In the genomic region with DNA sequence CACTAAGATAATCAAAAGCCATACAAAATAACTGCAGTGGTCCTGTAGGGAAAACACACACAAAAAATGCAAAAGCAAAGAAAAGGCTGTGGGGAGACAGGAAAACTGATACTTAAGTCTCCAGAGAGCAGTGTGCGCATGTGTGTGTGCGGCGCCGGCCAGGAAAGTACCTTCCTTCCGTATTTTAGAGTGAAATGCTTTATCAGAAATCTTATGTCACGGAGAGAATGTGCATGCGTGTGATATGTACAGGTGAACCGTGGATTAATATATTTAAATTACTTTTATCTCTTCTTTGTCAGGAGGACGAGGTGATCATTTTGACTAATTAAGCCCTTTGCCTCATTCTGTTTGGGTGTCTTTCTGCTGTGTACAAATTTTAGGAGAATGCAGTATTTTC, we compare ENCODE assay signal across 19 mouse cellular contexts.
A peak's percentile ranks its signal among the peaks of the same experiment; 100 is the strongest.
DNase-seq lines count a peak whose midpoint lies in the region; ATAC-seq and TF ChIP-seq lines count a peak whose summit lies in the region.
"Had no signal": no experiment of that assay in that cellular context is flagged by ENCODE, and none has a peak within 500 bp of the region (broad histone marks: within the 10 kb centered on the region; RNA-seq: fewer than 3 reads in every experiment).

No protein-coding gene starts in this region.

- no peaks in the 10 kb centered on the region for H3K9me3 ChIP-seq in embryonic facial prominence, embryonic 13.5 days
- H3K9me3 ChIP-seq in embryonic facial prominence, embryonic 10.5 days = no peaks in the 10 kb centered on the region
- H3K9me3 ChIP-seq in kidney, embryonic 16.5 days (ENCODE audit: low read length) = no peaks in the 10 kb centered on the region
- H3K9me3 ChIP-seq: forebrain, embryonic 12.5 days; heart, embryonic 12.5 days had no signal

- H3K36me3 ChIP-seq in embryonic facial prominence, embryonic 13.5 days = no peaks in the 10 kb centered on the region
- H3K36me3 ChIP-seq in embryonic facial prominence, embryonic 10.5 days (replicated peaks) = no peaks in the 10 kb centered on the region
- H3K36me3 ChIP-seq in kidney, embryonic 16.5 days (ENCODE audit: insufficient read depth, low read length) = peaks cover 6% of the 10 kb centered on the region; the same call in 1 of the 2 replicates
- H3K36me3 ChIP-seq: forebrain, embryonic 12.5 days; heart, embryonic 12.5 days had no signal

- WGBS in embryonic facial prominence, embryonic 13.5 days = 88% methylated on average over 9 of the region's 9 CpGs
- WGBS in embryonic facial prominence, embryonic 10.5 days = 91% methylated on average over 9 of the region's 9 CpGs
- 87% methylated on average over 9 of the region's 9 CpGs for whole genome bisulfite sequencing in lung, adult 2 months
- 90% methylated on average over 9 of the region's 9 CpGs for WGBS in kidney, embryonic 16.5 days

- TF ChIP-seq POLR2A in lung, adult 2 months (IDR thresholded peaks at IDR 0.05; ENCODE audit: borderline replicate concordance, extremely low read depth, low read depth, low read length) = no peak

- 0 out of 2 replicates have a peak overlapping the region, but pooled peaks have one; percentile 44 for H3K27ac ChIP-seq in embryonic facial prominence, embryonic 13.5 days
- H3K27ac ChIP-seq in embryonic facial prominence, embryonic 10.5 days (replicated peaks) = no peak overlapping the region
- H3K27ac ChIP-seq in kidney, embryonic 16.5 days (ENCODE audit: low read length) = no peak overlapping the region
- H3K27ac ChIP-seq: forebrain, embryonic 12.5 days; hindbrain, postnatal 0 days had no signal

- H3K4me2 ChIP-seq in embryonic facial prominence, embryonic 13.5 days = no peak overlapping the region
- no peak overlapping the region for H3K4me2 ChIP-seq in kidney, embryonic 16.5 days (replicated peaks; ENCODE audit: low read depth, low read length)
- H3K4me2 ChIP-seq: forebrain, embryonic 12.5 days; heart, embryonic 12.5 days had no signal

- no peak overlapping the region for H3K4me3 ChIP-seq in embryonic facial prominence, embryonic 13.5 days
- no peak overlapping the region for H3K4me3 ChIP-seq in embryonic facial prominence, embryonic 10.5 days
- H3K4me3 ChIP-seq in lung, adult 2 months (replicated peaks; ENCODE audit: extremely low read depth, low read depth, low read length) = no peak overlapping the region
- no peak overlapping the region for H3K4me3 ChIP-seq in kidney, embryonic 16.5 days (ENCODE audit: low read length)
- H3K4me3 ChIP-seq: forebrain, embryonic 12.5 days; heart, embryonic 12.5 days had no signal

- no peak for TF ChIP-seq CTCF in lung, adult 2 months (IDR thresholded peaks at IDR 0.05; ENCODE audit: insufficient read depth, low read length)

- ATAC-seq in embryonic facial prominence, embryonic 13.5 days (ENCODE audit: insufficient number of reproducible peaks, insufficient read depth, low FRiP score, low TSS enrichment, low read depth) = no peak
- 0 out of 2 replicates have a peak, but pooled peaks have one; percentile 8 for ATAC-seq in common myeloid progenitor, adult 5-6 weeks (replicated peaks; ENCODE audit: low read depth, poor library complexity, severe bottlenecking)
- peak; percentile 50; the same call in 1 of the 2 replicates for ATAC-seq in megakaryocyte-erythroid progenitor cell, adult 5-6 weeks (replicated peaks; ENCODE audit: low FRiP score, low TSS enrichment, poor library complexity, severe bottlenecking)
- ATAC-seq in kidney, embryonic 16.5 days (ENCODE audit: low FRiP score, low TSS enrichment) = no peak
- ATAC-seq: forebrain, embryonic 16.5 days; hindbrain, postnatal 0 days had no signal

- no peaks in the 10 kb centered on the region for H3K27me3 ChIP-seq in embryonic facial prominence, embryonic 13.5 days
- no peaks in the 10 kb centered on the region for H3K27me3 ChIP-seq in embryonic facial prominence, embryonic 10.5 days (replicated peaks; ENCODE audit: low read depth, poor library complexity, severe bottlenecking)
- no peaks in the 10 kb centered on the region for H3K27me3 ChIP-seq in kidney, embryonic 16.5 days (ENCODE audit: insufficient read depth, low read length)
- H3K27me3 ChIP-seq: forebrain, embryonic 12.5 days; heart, embryonic 12.5 days had no signal

- no peak overlapping the region for H3K9ac ChIP-seq in embryonic facial prominence, embryonic 13.5 days
- no peak overlapping the region for H3K9ac ChIP-seq in kidney, embryonic 16.5 days (replicated peaks; ENCODE audit: low read length)
- H3K9ac ChIP-seq: forebrain, embryonic 12.5 days; heart, embryonic 12.5 days had no signal

- H3K4me1 ChIP-seq in embryonic facial prominence, embryonic 13.5 days = no peaks in the 10 kb centered on the region
- H3K4me1 ChIP-seq in embryonic facial prominence, embryonic 10.5 days = no peaks in the 10 kb centered on the region
- no peaks in the 10 kb centered on the region for H3K4me1 ChIP-seq in lung, adult 2 months (ENCODE audit: control insufficient read depth, insufficient read depth, low read length)
- no peaks in the 10 kb centered on the region for H3K4me1 ChIP-seq in kidney, embryonic 16.5 days (ENCODE audit: insufficient read depth, low read length)
- H3K4me1 ChIP-seq: forebrain, embryonic 12.5 days; heart, embryonic 12.5 days had no signal

- DNase-seq in embryonic facial prominence, embryonic 10.5 days (ENCODE audit: low spot score) = no peak
- peak; percentile 55 for DNase-seq in MEL-GATA-1-ER (ENCODE audit: extremely low read depth, low read depth)
- DNase-seq in lung, adult 2 months = no peak
- no peak for DNase-seq in thymus, postnatal 36 days
- DNase-seq: adrenal gland, adult 8-10 months; adrenal gland, postnatal 36 days; cerebellum, adult 18-20 months; cerebellum, adult 9-11 months; cerebellum, postnatal 36 days; gastrocnemius, postnatal 14 days; kidney, adult 11 months had no signal

Comparison
In these comparisons a context has a peak if more than half of its experiments do, and no peak if none do; other contexts are left out.
1. ATAC-seq: peak in common myeloid progenitor, adult 5-6 weeks (single experiment) and megakaryocyte-erythroid progenitor cell, adult 5-6 weeks (single experiment); none in embryonic facial prominence, embryonic 13.5 days (single experiment) and kidney, embryonic 16.5 days (single experiment).